Mouse (Mus musculus): Measurements from ENCODE around the gene Tnfsf11. TPM values are rescaled to one million over a fixed set of nuclear protein-coding genes. Genes with fewer than 3 reads are reported as not detected.

The Tnfsf11 gene
- polyA plus RNA-seq, 2 experiments: 0.03 to 0.17 TPM

- no peak for ATAC-seq (ENCODE audit: insufficient read depth)
- H3K4me3 ChIP-seq (ENCODE audit: insufficient read depth in 1 of 2, low read depth in 2 of 2, low read length in 2 of 2): no peak overlapping the region
- no peak overlapping the region for H3K4me2 ChIP-seq (ENCODE audit: low read depth)
- H3K27me3 ChIP-seq (ENCODE audit: control insufficient read depth, insufficient read depth, low read length): no peaks in the 10 kb centered on the region
- no peak overlapping the region for H3K27ac ChIP-seq
- no peaks in the 10 kb centered on the region for H3K36me3 ChIP-seq (replicated peaks; ENCODE audit: control insufficient read depth, insufficient read depth, low read depth)
- TF ChIP-seq EP300 (IDR thresholded peaks at IDR 0.05; ENCODE audit: low read depth) (no peak), CTCF (IDR thresholded peaks at IDR 0.05; ENCODE audit: low read depth) (no peak)
- H3K9me3 ChIP-seq (ENCODE audit: control insufficient read depth, low read length): no peaks in the 10 kb centered on the region
- DNase-seq (ENCODE audit: low read depth in 3 of 3, low spot score in 3 of 3): no peak
- H3K9ac ChIP-seq (replicated peaks): no peak overlapping the region
- 57% methylated on average over 9 of the region's 9 CpGs for WGBS (ENCODE audit: insufficient replicate concordance)
- no peaks in the 10 kb centered on the region for H3K4me1 ChIP-seq (replicated peaks; ENCODE audit: control insufficient read depth in 2 of 2, insufficient read depth in 2 of 2, low read length in 1 of 2)
Observed at GRCm38 (mm10) chr14:78289912-78290523, 17.8 kb downstream of the Tnfsf11 start.

GRCm38 (mm10) chr14:78288903-78289302, 18.9 kb downstream of the Tnfsf11 start:
- TF ChIP-seq EP300 (IDR thresholded peaks at IDR 0.05; ENCODE audit: low read depth) (no peak), CTCF (IDR thresholded peaks at IDR 0.05; ENCODE audit: low read depth) (no peak)
- no peak overlapping the region for H3K27ac ChIP-seq

GRCm38 (mm10) chr14:78287906-78288800, 19.7 kb downstream of the Tnfsf11 start:
- Histone ChIP-seq H3K27me3 (ENCODE audit: control insufficient read depth, insufficient read depth, low read length) (no peaks in the 10 kb centered on the region), H3K4me1 (replicated peaks; ENCODE audit: control insufficient read depth in 2 of 2, insufficient read depth in 2 of 2, low read length in 1 of 2) (no peaks in the 10 kb centered on the region), H3K9me3 (ENCODE audit: control insufficient read depth, low read length) (no peaks in the 10 kb centered on the region), H3K4me2 (ENCODE audit: low read depth) (no peak overlapping the region), H3K4me3 (ENCODE audit: insufficient read depth in 1 of 2, low read depth in 2 of 2, low read length in 2 of 2) (no peak overlapping the region), H3K27ac (no peak overlapping the region), H3K9ac (replicated peaks) (no peak overlapping the region), H3K36me3 (replicated peaks; ENCODE audit: control insufficient read depth, insufficient read depth, low read depth) (no peaks in the 10 kb centered on the region)
- DNase-seq (ENCODE audit: low read depth in 3 of 3, low spot score in 3 of 3) (peak in 1 of 3 experiments; percentile 13), ATAC-seq (ENCODE audit: insufficient read depth) (no peak)
- peak; percentile 70 for TF ChIP-seq CTCF (IDR thresholded peaks at IDR 0.05; ENCODE audit: low read depth)
- TF ChIP-seq EP300 (IDR thresholded peaks at IDR 0.05; ENCODE audit: low read depth): no peak
- 41% methylated on average over 7 of the region's 7 CpGs for WGBS (ENCODE audit: insufficient replicate concordance)

More at GRCm38 (mm10) chr14:78288903-78289302, 18.9 kb downstream of the Tnfsf11 start:
- H3K27me3 ChIP-seq (ENCODE audit: control insufficient read depth, insufficient read depth, low read length): no peaks in the 10 kb centered on the region
- no peaks in the 10 kb centered on the region for H3K9me3 ChIP-seq (ENCODE audit: control insufficient read depth, low read length)
- H3K4me3 ChIP-seq (ENCODE audit: insufficient read depth in 1 of 2, low read depth in 2 of 2, low read length in 2 of 2): no peak overlapping the region
- H3K4me1 ChIP-seq (replicated peaks; ENCODE audit: control insufficient read depth in 2 of 2, insufficient read depth in 2 of 2, low read length in 1 of 2): no peaks in the 10 kb centered on the region
- no peak for DNase-seq (ENCODE audit: low read depth in 3 of 3, low spot score in 3 of 3)
- no peak overlapping the region for H3K4me2 ChIP-seq (ENCODE audit: low read depth)
- H3K36me3 ChIP-seq (replicated peaks; ENCODE audit: control insufficient read depth, insufficient read depth, low read depth): no peaks in the 10 kb centered on the region
- WGBS (ENCODE audit: insufficient replicate concordance): 46% methylated on average over 5 of the region's 5 CpGs
- no peak overlapping the region for H3K9ac ChIP-seq (replicated peaks)
- no peak for ATAC-seq (ENCODE audit: insufficient read depth)

- Histone ChIP-seq H3K27me3 (ENCODE audit: control insufficient read depth, insufficient read depth, low read length) (no peaks in the 10 kb centered on the region), H3K27ac (no peak overlapping the region), H3K4me3 (ENCODE audit: insufficient read depth in 1 of 2, low read depth in 2 of 2, low read length in 2 of 2) (no peak overlapping the region), H3K4me2 (ENCODE audit: low read depth) (no peak overlapping the region), H3K9ac (replicated peaks) (no peak overlapping the region), H3K36me3 (replicated peaks; ENCODE audit: control insufficient read depth, insufficient read depth, low read depth) (no peaks in the 10 kb centered on the region), H3K9me3 (ENCODE audit: control insufficient read depth, low read length) (no peaks in the 10 kb centered on the region), H3K4me1 (replicated peaks; ENCODE audit: control insufficient read depth in 2 of 2, insufficient read depth in 2 of 2, low read length in 1 of 2) (no peaks in the 10 kb centered on the region)
- 55% methylated on average over 5 of the region's 5 CpGs for WGBS (ENCODE audit: insufficient replicate concordance)
- no peak for ATAC-seq (ENCODE audit: insufficient read depth)
- no peak for TF ChIP-seq EP300 (IDR thresholded peaks at IDR 0.05; ENCODE audit: low read depth)
- no peak for TF ChIP-seq CTCF (IDR thresholded peaks at IDR 0.05; ENCODE audit: low read depth)
- no peak for DNase-seq (ENCODE audit: low read depth in 3 of 3, low spot score in 3 of 3)
Observed at GRCm38 (mm10) chr14:78286011-78286548, 21.8 kb downstream of the Tnfsf11 start.

- Histone ChIP-seq H3K36me3 (replicated peaks; ENCODE audit: control insufficient read depth, insufficient read depth, low read depth) (no peaks in the 10 kb centered on the region), H3K9me3 (ENCODE audit: control insufficient read depth, low read length) (no peaks in the 10 kb centered on the region), H3K4me2 (ENCODE audit: low read depth) (no peak overlapping the region), H3K27me3 (ENCODE audit: control insufficient read depth, insufficient read depth, low read length) (no peaks in the 10 kb centered on the region), H3K4me3 (ENCODE audit: insufficient read depth in 1 of 2, low read depth in 2 of 2, low read length in 2 of 2) (no peak overlapping the region), H3K9ac (replicated peaks) (no peak overlapping the region), H3K4me1 (replicated peaks; ENCODE audit: control insufficient read depth in 2 of 2, insufficient read depth in 2 of 2, low read length in 1 of 2) (no peaks in the 10 kb centered on the region), H3K27ac (no peak overlapping the region)
- DNase-seq (ENCODE audit: low read depth in 3 of 3, low spot score in 3 of 3) (no peak), ATAC-seq (ENCODE audit: insufficient read depth) (no peak)
- TF ChIP-seq EP300 (IDR thresholded peaks at IDR 0.05; ENCODE audit: low read depth) (no peak), CTCF (IDR thresholded peaks at IDR 0.05; ENCODE audit: low read depth) (no peak)
- WGBS (ENCODE audit: insufficient replicate concordance): 75% methylated on average over 11 of the region's 11 CpGs
Observed at GRCm38 (mm10) chr14:78282490-78282889, 25.4 kb downstream of the Tnfsf11 start.
